Mouse (Mus musculus): ENCODE measurements at regions not wholly inside any gene's neighbourhood (a gene's known extent, or its start where the extent isn't known, plus 50 kb on each side); places are given as distances from the start of the nearest gene placed in this dataset.

DNA sequence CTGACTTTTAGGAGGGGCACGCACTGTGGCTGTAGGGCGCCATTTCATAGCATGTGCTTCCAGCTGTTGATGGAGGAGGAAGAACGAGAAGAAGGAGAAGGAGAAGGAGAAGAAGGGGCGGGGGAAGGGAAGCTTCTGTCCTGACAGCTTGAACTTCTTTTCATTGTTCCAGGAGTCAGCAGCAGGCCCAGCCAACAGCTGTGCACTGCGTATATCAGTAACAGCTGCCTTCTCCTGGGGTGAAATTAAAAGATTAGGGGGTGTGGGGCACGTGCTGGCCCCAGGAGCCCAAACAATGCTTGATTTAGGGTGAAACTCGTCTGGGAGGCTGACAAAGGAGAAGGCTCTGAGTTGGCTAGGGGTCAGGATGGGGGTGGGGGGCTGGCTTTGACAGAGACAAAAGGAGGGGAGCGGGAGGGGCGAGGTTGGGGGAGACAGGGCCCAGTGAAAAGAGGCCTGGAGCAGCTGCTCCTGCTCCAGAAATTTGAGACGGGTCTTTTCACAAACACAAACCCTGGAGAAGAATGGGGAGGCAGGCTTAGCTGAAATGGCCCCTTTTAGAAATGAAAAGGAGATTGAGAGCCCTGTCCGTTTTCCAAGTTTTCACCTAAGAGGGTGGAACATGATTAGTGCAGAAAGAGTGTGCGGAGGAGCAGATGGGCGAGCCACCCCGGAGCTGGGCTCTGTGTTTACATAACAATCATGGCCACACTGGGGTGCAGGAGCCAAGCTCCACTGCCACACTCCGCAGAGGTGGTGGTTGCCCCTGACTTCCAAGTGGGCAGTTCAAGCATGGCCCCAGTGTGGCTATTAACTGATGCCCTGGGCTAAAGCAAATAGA lies 74.3 kb downstream of the Gadd45g start:
- TF ChIP-seq MAZ (IDR thresholded peaks at IDR 0.05; ENCODE audit: low read depth, low read length): no peak
- no peak for TF ChIP-seq POLR2A (IDR thresholded peaks at IDR 0.05; ENCODE audit: control insufficient read depth in 1 of 2, insufficient read depth in 1 of 2, low read depth in 1 of 2, low read length in 2 of 2, poor library complexity in 1 of 2)
- TF ChIP-seq CTCF (IDR thresholded peaks at IDR 0.05 in 2 of 3, conservative IDR thresholded peaks at IDR 0.05 in 1 of 3; ENCODE audit: control insufficient read depth in 1 of 3, insufficient read depth in 1 of 3, low read depth in 2 of 3, low read length in 3 of 3, poor library complexity in 1 of 3, severe bottlenecking in 1 of 3): no peak
- TF ChIP-seq TAL1 (IDR thresholded peaks at IDR 0.05; ENCODE audit: low read length): no peak
- no peak for TF ChIP-seq ZKSCAN1 (IDR thresholded peaks at IDR 0.05; ENCODE audit: low read depth, low read length)
- no peak for TF ChIP-seq MAX (IDR thresholded peaks at IDR 0.05; ENCODE audit: low read length)
- TF ChIP-seq E2F4 (IDR thresholded peaks at IDR 0.05; ENCODE audit: borderline replicate concordance, low read depth, low read length): no peak
- no peak for TF ChIP-seq MXI1 (IDR thresholded peaks at IDR 0.05; ENCODE audit: low read depth, low read length)
- TF ChIP-seq MYC (IDR thresholded peaks at IDR 0.05; ENCODE audit: low read depth, low read length): no peak
- no peak for TF ChIP-seq RCOR1 (IDR thresholded peaks at IDR 0.05; ENCODE audit: low read depth, low read length)
- no peak for TF ChIP-seq EP300 (IDR thresholded peaks at IDR 0.05; ENCODE audit: low read depth in 1 of 2, low read length in 2 of 2)
- TF ChIP-seq USF1 (IDR thresholded peaks at IDR 0.05; ENCODE audit: low read depth, low read length): no peak
- TF ChIP-seq HCFC1 (IDR thresholded peaks at IDR 0.05; ENCODE audit: low read depth, low read length): no peak

All from MEL (cell line).